Mouse (Mus musculus): ENCODE results near the gene Zmynd8. TPM values are rescaled to one million over a fixed set of nuclear protein-coding genes. Genes with fewer than 3 reads are reported as not detected.

Zmynd8 gene
- total and polyA plus RNA-seq, 3 experiments = 54.5 to 153 (median 82.4) TPM

DNA sequence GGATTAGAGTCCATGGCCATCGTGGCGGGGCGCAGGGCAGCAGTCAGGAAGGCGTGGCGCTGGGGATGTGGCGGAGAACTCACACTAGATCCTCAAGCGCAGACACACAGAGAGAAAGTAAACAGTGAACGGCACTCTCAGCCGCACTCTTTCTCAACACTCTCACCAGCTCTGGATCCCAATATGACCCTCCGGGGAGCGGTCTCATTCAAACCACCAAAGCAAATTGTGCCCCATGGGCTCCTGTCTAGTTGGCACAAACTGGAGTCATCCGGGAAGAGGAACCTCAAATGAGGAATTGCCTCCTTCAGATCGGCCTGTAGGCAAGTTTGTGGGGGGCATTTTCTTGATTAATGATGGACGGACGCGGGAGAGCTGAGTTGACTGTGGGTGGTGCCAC is 28.9 kb upstream of the Zmynd8 start:
- H3K9me3 ChIP-seq (replicated peaks) = no peaks in the 10 kb centered on the region
- peaks cover 7% of the 10 kb centered on the region; the same call in 1 of the 2 replicates for H3K27me3 ChIP-seq (ENCODE audit: insufficient read depth, low read length)
- DNase-seq (ENCODE audit: low spot score) (no peak), ATAC-seq (ENCODE audit: extremely low read depth, insufficient number of reproducible peaks, low FRiP score, poor library complexity, severe bottlenecking) (no peak)
- H3K4me1 ChIP-seq (ENCODE audit: insufficient read depth, low read depth, low read length) = peaks cover 12% of the 10 kb centered on the region
- H3K4me3 ChIP-seq (ENCODE audit: low read depth, low read length) = no peak overlapping the region
- H3K36me3 ChIP-seq (replicated peaks) = no peaks in the 10 kb centered on the region
- TF ChIP-seq GATA1 (IDR thresholded peaks at IDR 0.05; ENCODE audit: borderline replicate concordance, low read length) (no peak), GATA2 (IDR thresholded peaks at IDR 0.05; ENCODE audit: borderline replicate concordance, low read depth, low read length) (no peak), POLR2AphosphoS5 (IDR thresholded peaks at IDR 0.05; ENCODE audit: insufficient replicate concordance, low read depth, low read length) (no peak), CTCF (IDR thresholded peaks at IDR 0.05; ENCODE audit: low read depth, low read length) (no peak)

DNA sequence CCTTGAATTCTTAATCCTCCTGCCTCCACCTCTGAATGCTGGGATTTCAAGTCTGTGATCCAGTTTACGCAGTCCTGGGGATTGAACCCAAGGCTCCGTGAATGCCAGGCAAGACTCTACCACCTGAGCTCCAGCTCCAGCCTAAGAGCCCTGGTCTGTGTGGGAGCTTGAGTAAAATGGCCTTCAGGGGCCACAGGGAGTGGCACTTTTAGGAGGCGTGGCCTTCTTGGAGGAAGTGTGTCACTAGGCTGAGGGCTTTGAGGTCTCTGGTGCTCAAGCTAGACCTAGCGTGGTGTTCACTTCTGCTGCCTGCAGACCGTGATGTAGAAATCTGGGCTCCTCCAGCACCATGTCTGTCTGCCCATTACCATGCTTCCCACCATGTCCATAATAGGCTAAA is 27.4 kb upstream of the Zmynd8 start:
- H3K4me3 ChIP-seq (ENCODE audit: low read depth, low read length) = no peak overlapping the region
- no peaks in the 10 kb centered on the region for H3K36me3 ChIP-seq (replicated peaks)
- TF ChIP-seq GATA2 (IDR thresholded peaks at IDR 0.05; ENCODE audit: borderline replicate concordance, low read depth, low read length) = no peak
- no peak for TF ChIP-seq GATA1 (IDR thresholded peaks at IDR 0.05; ENCODE audit: borderline replicate concordance, low read length)
- no peak for TF ChIP-seq POLR2AphosphoS5 (IDR thresholded peaks at IDR 0.05; ENCODE audit: insufficient replicate concordance, low read depth, low read length)
- TF ChIP-seq TAL1 (conservative IDR thresholded peaks at IDR 0.05; ENCODE audit: low read depth, low read length) = no peak
- TF ChIP-seq CTCF (IDR thresholded peaks at IDR 0.05; ENCODE audit: low read depth, low read length) = no peak
- peaks cover 20% of the 10 kb centered on the region for H3K4me1 ChIP-seq (ENCODE audit: insufficient read depth, low read depth, low read length)
- no peaks in the 10 kb centered on the region for H3K9me3 ChIP-seq (replicated peaks)
- H3K27me3 ChIP-seq (ENCODE audit: insufficient read depth, low read length) = peaks cover 7% of the 10 kb centered on the region; the same call in 1 of the 2 replicates
- DNase-seq (ENCODE audit: low spot score) = no peak
- ATAC-seq (ENCODE audit: extremely low read depth, insufficient number of reproducible peaks, low FRiP score, poor library complexity, severe bottlenecking) = no peak

DNA sequence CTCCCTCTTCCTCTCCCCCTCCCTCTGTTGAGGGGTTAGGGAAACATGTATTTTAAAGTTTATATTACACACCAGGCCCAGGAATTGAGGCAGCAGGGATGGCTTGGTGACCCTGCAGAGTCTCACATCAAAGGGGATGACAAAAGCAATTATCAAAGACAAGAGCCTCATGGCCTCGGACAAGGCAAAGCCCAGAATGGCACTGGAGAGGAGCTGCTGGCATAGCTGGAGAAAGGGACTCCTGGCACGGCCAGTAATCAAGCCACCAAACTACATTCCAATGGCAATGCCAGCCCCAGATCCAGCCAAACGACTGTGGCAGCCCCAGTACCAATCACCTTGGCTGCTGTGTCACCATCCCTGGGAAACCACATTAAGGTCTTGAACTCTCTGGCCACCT is 26.3 kb upstream of the Zmynd8 start:
- H3K4me1 ChIP-seq (ENCODE audit: insufficient read depth, low read depth, low read length) = peaks cover 20% of the 10 kb centered on the region

DNA sequence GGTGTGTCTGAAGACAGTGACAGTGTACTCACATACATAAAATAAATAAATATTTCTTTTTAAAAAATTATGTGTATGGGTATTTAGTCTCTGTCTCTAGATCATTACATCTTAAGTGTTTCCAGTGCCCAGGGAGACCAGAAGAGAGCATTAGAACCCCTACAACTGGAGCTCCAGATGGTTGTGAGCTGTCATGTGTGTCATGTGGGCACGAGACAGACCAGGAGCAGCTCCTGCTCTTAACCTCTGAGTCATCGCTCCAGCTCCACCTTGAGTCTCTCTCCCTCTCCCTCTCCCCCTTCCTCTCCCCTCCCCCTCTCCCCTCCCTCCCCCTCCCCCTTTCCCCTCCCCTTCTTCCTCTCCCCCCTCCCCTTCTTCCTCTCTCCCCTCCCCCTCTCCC is 25.9 kb upstream of the Zmynd8 start:
- Histone ChIP-seq H3K4me3 (ENCODE audit: low read depth, low read length) (no peak overlapping the region), H3K27me3 (ENCODE audit: insufficient read depth, low read length) (peaks cover 7% of the 10 kb centered on the region; the same call in 1 of the 2 replicates), H3K36me3 (replicated peaks) (no peaks in the 10 kb centered on the region), H3K9me3 (replicated peaks) (no peaks in the 10 kb centered on the region), H3K4me1 (ENCODE audit: insufficient read depth, low read depth, low read length) (peaks cover 20% of the 10 kb centered on the region)
- no peak for DNase-seq (ENCODE audit: low spot score)
- TF ChIP-seq GATA1 (IDR thresholded peaks at IDR 0.05; ENCODE audit: borderline replicate concordance, low read length) (no peak), CTCF (IDR thresholded peaks at IDR 0.05; ENCODE audit: low read depth, low read length) (no peak), TAL1 (conservative IDR thresholded peaks at IDR 0.05; ENCODE audit: low read depth, low read length) (no peak), POLR2AphosphoS5 (IDR thresholded peaks at IDR 0.05; ENCODE audit: insufficient replicate concordance, low read depth, low read length) (no peak), GATA2 (IDR thresholded peaks at IDR 0.05; ENCODE audit: borderline replicate concordance, low read depth, low read length) (no peak)
- ATAC-seq (ENCODE audit: extremely low read depth, insufficient number of reproducible peaks, low FRiP score, poor library complexity, severe bottlenecking) = no peak

More for the DNA sequence above, 26.3 kb upstream of the Zmynd8 start:
- DNase-seq (ENCODE audit: low spot score) (no peak), ATAC-seq (ENCODE audit: extremely low read depth, insufficient number of reproducible peaks, low FRiP score, poor library complexity, severe bottlenecking) (no peak)
- H3K4me3 ChIP-seq (ENCODE audit: low read depth, low read length) = no peak overlapping the region
- peaks cover 7% of the 10 kb centered on the region; the same call in 1 of the 2 replicates for H3K27me3 ChIP-seq (ENCODE audit: insufficient read depth, low read length)
- H3K36me3 ChIP-seq (replicated peaks) = no peaks in the 10 kb centered on the region
- H3K9me3 ChIP-seq (replicated peaks) = no peaks in the 10 kb centered on the region
- TF ChIP-seq GATA2 (IDR thresholded peaks at IDR 0.05; ENCODE audit: borderline replicate concordance, low read depth, low read length) (no peak), GATA1 (IDR thresholded peaks at IDR 0.05; ENCODE audit: borderline replicate concordance, low read length) (no peak), TAL1 (conservative IDR thresholded peaks at IDR 0.05; ENCODE audit: low read depth, low read length) (no peak), CTCF (IDR thresholded peaks at IDR 0.05; ENCODE audit: low read depth, low read length) (no peak), POLR2AphosphoS5 (IDR thresholded peaks at IDR 0.05; ENCODE audit: insufficient replicate concordance, low read depth, low read length) (no peak)

DNA sequence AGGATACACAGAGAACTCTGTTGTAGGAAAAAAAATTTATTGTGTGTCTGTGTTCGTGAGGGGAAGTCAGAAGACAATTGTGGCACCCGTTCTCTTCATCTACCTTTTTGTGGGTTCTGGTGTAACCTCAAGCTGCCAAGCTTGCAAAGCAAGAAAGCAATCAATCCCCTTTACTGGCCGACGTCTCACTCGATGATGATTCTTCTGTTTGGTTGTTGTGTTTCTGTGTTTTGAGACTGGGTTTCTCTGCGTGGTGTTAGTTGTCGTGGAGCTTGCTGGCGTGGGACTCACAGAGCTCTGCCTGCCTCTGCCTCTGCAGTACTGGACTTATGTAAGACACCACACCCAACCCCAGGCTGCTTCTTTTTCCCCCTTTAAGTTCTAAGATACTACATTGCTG is 24.9 kb upstream of the Zmynd8 start:
- DNase-seq (ENCODE audit: low spot score) (no peak), ATAC-seq (ENCODE audit: extremely low read depth, insufficient number of reproducible peaks, low FRiP score, poor library complexity, severe bottlenecking) (no peak)
- H3K27me3 ChIP-seq (ENCODE audit: insufficient read depth, low read length) = peaks cover 11% of the 10 kb centered on the region
- TF ChIP-seq CTCF (IDR thresholded peaks at IDR 0.05; ENCODE audit: low read depth, low read length) (no peak), GATA1 (IDR thresholded peaks at IDR 0.05; ENCODE audit: borderline replicate concordance, low read length) (no peak), TAL1 (conservative IDR thresholded peaks at IDR 0.05; ENCODE audit: low read depth, low read length) (no peak), POLR2AphosphoS5 (IDR thresholded peaks at IDR 0.05; ENCODE audit: insufficient replicate concordance, low read depth, low read length) (no peak), GATA2 (IDR thresholded peaks at IDR 0.05; ENCODE audit: borderline replicate concordance, low read depth, low read length) (no peak)
- no peaks in the 10 kb centered on the region for H3K36me3 ChIP-seq (replicated peaks)
- H3K4me1 ChIP-seq (ENCODE audit: insufficient read depth, low read depth, low read length) = peaks cover 20% of the 10 kb centered on the region
- H3K4me3 ChIP-seq (ENCODE audit: low read depth, low read length) = no peak overlapping the region
- H3K9me3 ChIP-seq (replicated peaks) = no peaks in the 10 kb centered on the region

- DNase-seq (ENCODE audit: low spot score) (no peak), ATAC-seq (ENCODE audit: extremely low read depth, insufficient number of reproducible peaks, low FRiP score, poor library complexity, severe bottlenecking) (no peak)
- TF ChIP-seq CTCF (IDR thresholded peaks at IDR 0.05; ENCODE audit: low read depth, low read length) = no peak
- TF ChIP-seq POLR2AphosphoS5 (IDR thresholded peaks at IDR 0.05; ENCODE audit: insufficient replicate concordance, low read depth, low read length) = no peak
- TF ChIP-seq GATA1 (IDR thresholded peaks at IDR 0.05; ENCODE audit: borderline replicate concordance, low read length) = no peak
- TF ChIP-seq GATA2 (IDR thresholded peaks at IDR 0.05; ENCODE audit: borderline replicate concordance, low read depth, low read length) = no peak
- TF ChIP-seq TAL1 (conservative IDR thresholded peaks at IDR 0.05; ENCODE audit: low read depth, low read length) = no peak
- Histone ChIP-seq H3K36me3 (replicated peaks) (no peaks in the 10 kb centered on the region), H3K9me3 (replicated peaks) (no peaks in the 10 kb centered on the region), H3K4me3 (ENCODE audit: low read depth, low read length) (no peak overlapping the region), H3K27me3 (ENCODE audit: insufficient read depth, low read length) (peaks cover 11% of the 10 kb centered on the region), H3K4me1 (ENCODE audit: insufficient read depth, low read depth, low read length) (peaks cover 22% of the 10 kb centered on the region)
Observed at GRCm38 (mm10) chr2:165922994-165923393, 24.2 kb upstream of the Zmynd8 start.

Data from G1E (cell line).